ENCODE assay signal across 16 mouse cellular contexts in the genomic region with DNA sequence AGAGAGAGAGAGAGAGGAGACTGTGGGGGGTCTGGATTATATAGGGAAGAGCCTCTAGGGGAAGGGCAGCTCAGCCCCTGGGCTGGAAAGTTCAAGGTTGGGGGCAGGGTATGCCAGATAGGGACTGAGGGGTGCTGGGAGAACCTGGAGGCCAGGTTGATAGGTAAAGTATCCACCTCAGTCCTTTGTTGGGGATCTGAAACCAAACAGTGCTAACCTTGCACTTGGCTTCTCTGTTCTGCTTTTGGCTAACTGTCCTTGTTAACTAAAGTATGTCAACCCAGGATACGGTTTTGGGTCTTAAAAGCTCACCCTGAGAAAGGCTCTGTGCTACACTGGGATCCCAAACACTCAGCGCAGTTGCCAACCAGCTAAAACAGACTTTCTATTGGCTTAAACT.
"Had no signal": no experiment of that assay in that cellular context is flagged by ENCODE, and none has a peak within 500 bp of the region (broad histone marks: within the 10 kb centered on the region; RNA-seq: fewer than 3 reads in every experiment).

No protein-coding gene starts in this region.

- ATAC-seq: liver, postnatal 0 days; midbrain, embryonic 16.5 days had no signal

- H3K9ac ChIP-seq: liver, embryonic 15.5 days; liver, postnatal 0 days; lung, embryonic 14.5 days; midbrain, embryonic 12.5 days; neural tube, embryonic 13.5 days; neural tube, embryonic 15.5 days had no signal

- H3K4me3 ChIP-seq: liver, embryonic 15.5 days; megakaryocyte, embryonic 14.5 days; midbrain, embryonic 12.5 days; myocyte; neural tube, embryonic 13.5 days; neural tube, embryonic 15.5 days had no signal

- H3K27me3 ChIP-seq: megakaryocyte, embryonic 14.5 days; midbrain, embryonic 12.5 days; neural tube, embryonic 13.5 days; neural tube, embryonic 15.5 days had no signal

- DNase-seq: liver, postnatal 0 days; lung, embryonic 14.5 days; lung, postnatal 10 days; lung, postnatal 4 days; midbrain, embryonic 14.5 days; right cerebral cortex, postnatal 14 days; thymus, adult 18-20 months; thymus, postnatal 14 days; thymus, postnatal 36 days had no signal

- H3K4me2 ChIP-seq: liver, embryonic 15.5 days; lung, embryonic 14.5 days; midbrain, embryonic 12.5 days; neural tube, embryonic 13.5 days; neural tube, embryonic 15.5 days had no signal

- H3K4me1 ChIP-seq: midbrain, embryonic 12.5 days; neural tube, embryonic 13.5 days; neural tube, embryonic 15.5 days had no signal

- H3K36me3 ChIP-seq: liver, embryonic 15.5 days; midbrain, embryonic 12.5 days; neural tube, embryonic 13.5 days; neural tube, embryonic 15.5 days had no signal

- H3K9me3 ChIP-seq: liver, embryonic 15.5 days; midbrain, embryonic 12.5 days; neural tube, embryonic 13.5 days; neural tube, embryonic 15.5 days had no signal

- H3K27ac ChIP-seq: liver, embryonic 15.5 days; midbrain, embryonic 12.5 days; neural tube, embryonic 13.5 days; neural tube, embryonic 15.5 days had no signal
